8 mouse cellular contexts compared by ENCODE assay signal in the genomic region with DNA sequence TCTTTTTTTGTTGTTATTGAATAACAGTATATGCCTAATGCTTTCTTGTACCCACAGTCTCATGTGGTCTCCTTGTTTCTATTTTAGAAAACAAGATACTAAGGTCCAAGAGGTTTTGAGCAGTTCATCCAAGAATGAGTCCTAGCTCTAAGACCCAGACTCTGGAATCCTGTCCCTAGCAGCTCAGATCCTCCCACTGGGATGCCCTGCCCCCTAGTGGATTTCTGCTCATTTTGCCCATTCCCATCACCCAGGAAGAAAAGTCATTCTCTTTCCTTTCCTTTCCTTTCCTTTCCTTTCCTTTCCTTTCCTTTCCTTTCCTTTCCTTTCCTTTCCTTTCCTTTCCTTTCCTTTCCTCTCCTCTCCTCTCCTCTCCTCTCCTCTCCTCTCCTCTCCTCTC. TPM values are rescaled to one million over a fixed set of nuclear protein-coding genes. Genes with fewer than 3 reads are reported as not detected.
DNase-seq lines count a peak whose midpoint lies in the region; ATAC-seq lines count a peak whose summit lies in the region.
"Not testable (repeated sequence)": the region's sequence is repeated elsewhere in the genome, so short reads cannot be mapped to it uniquely, and the experiment has no call there.

No protein-coding gene starts in this region.

- H3K9ac ChIP-seq in intestine, embryonic 14.5 days (ENCODE audit: low read length), result not testable (repeated sequence)

- ATAC-seq in common myeloid progenitor, adult 5-6 weeks (replicated peaks; ENCODE audit: low read depth, poor library complexity, severe bottlenecking), result peak; percentile 72; the same call in 1 of the 2 replicates
- not testable (repeated sequence) for ATAC-seq in intestine, embryonic 14.5 days (replicated peaks; ENCODE audit: low FRiP score, low TSS enrichment, low read depth)

- not testable (repeated sequence) for H3K36me3 ChIP-seq in intestine, embryonic 14.5 days (ENCODE audit: control insufficient read depth, insufficient read depth, low read length)

- H3K4me2 ChIP-seq in intestine, embryonic 14.5 days (ENCODE audit: low read length), result not testable (repeated sequence)

- H3K27ac ChIP-seq in intestine, embryonic 14.5 days (ENCODE audit: low read depth), result not testable (repeated sequence)

- H3K9me3 ChIP-seq in intestine, embryonic 14.5 days (ENCODE audit: control insufficient read depth, low read length), result not testable (repeated sequence)

- not testable (repeated sequence) for H3K4me3 ChIP-seq in intestine, embryonic 14.5 days (ENCODE audit: low read depth, low read length)

- H3K27me3 ChIP-seq in intestine, embryonic 14.5 days (replicated peaks; ENCODE audit: control insufficient read depth, insufficient read depth, low read length), result not testable (repeated sequence)

- H3K4me1 ChIP-seq in intestine, embryonic 14.5 days (replicated peaks; ENCODE audit: control insufficient read depth, insufficient read depth, low read length), result not testable (repeated sequence)

- DNase-seq in CD4-positive, CD25-positive, alpha-beta regulatory T cell, adult 2 months (ENCODE audit: low read depth, low spot score), result peak; percentile 13
- DNase-seq in adrenal gland, postnatal 25 days, result peak; percentile 65
- peak; percentile 63 for DNase-seq in gastrocnemius, adult 18-20 months (ENCODE audit: low spot score)
- peak; percentile 80 for DNase-seq in intestine, embryonic 14.5 days (ENCODE audit: low spot score)
- peak; percentile 48 to 75 for DNase-seq in layer of hippocampus, postnatal 25 days (ENCODE audit: extremely low spot score in 1 of 2, low spot score in 1 of 2)
- DNase-seq in lung, postnatal 14 days, result peak; percentile 67
- peak; percentile 61 to 82 for DNase-seq in right cerebral cortex, adult 2 months (ENCODE audit: low spot score in 2 of 2)

RNA-seq across cellular contexts. Expression of gene Pik3r4, which starts 25.5 kb away (rescaled TPM):
- 41.1 and 42.0 TPM in 2 replicates for total RNA-seq in adrenal gland, postnatal 25 days (2021)
- total RNA-seq in common myeloid progenitor, adult 5-6 weeks (2017), result 23.2 and 35.6 TPM in 2 replicates
- 10 to 100 TPM; 10.3 to 12.8 TPM for total RNA-seq in gastrocnemius, adult 18-20 months (2021)
- polyA plus RNA-seq in intestine, embryonic 14.5 days (2014; fragmentation: Nextera tagmentation; extraction: Ambion mirVana), result 21.8 and 22.7 TPM in 2 replicates
- total RNA-seq in layer of hippocampus, postnatal 25 days (2021), result 10 to 100 TPM; 40.1 to 45.8 TPM

Comparison
In these comparisons a context has a peak if more than half of its experiments do, and no peak if none do; other contexts are left out.
1. DNase-seq: peak in every context shown above with its lines; median percentile 80 in intestine, embryonic 14.5 days; 72 in right cerebral cortex, adult 2 months; 67 in lung, postnatal 14 days; 65 in adrenal gland, postnatal 25 days; 63 in gastrocnemius, adult 18-20 months; 62 in layer of hippocampus, postnatal 25 days; 13 in CD4-positive, CD25-positive, alpha-beta regulatory T cell, adult 2 months.